ENCODE assay signal across 8 mouse cellular contexts in the genomic region with DNA sequence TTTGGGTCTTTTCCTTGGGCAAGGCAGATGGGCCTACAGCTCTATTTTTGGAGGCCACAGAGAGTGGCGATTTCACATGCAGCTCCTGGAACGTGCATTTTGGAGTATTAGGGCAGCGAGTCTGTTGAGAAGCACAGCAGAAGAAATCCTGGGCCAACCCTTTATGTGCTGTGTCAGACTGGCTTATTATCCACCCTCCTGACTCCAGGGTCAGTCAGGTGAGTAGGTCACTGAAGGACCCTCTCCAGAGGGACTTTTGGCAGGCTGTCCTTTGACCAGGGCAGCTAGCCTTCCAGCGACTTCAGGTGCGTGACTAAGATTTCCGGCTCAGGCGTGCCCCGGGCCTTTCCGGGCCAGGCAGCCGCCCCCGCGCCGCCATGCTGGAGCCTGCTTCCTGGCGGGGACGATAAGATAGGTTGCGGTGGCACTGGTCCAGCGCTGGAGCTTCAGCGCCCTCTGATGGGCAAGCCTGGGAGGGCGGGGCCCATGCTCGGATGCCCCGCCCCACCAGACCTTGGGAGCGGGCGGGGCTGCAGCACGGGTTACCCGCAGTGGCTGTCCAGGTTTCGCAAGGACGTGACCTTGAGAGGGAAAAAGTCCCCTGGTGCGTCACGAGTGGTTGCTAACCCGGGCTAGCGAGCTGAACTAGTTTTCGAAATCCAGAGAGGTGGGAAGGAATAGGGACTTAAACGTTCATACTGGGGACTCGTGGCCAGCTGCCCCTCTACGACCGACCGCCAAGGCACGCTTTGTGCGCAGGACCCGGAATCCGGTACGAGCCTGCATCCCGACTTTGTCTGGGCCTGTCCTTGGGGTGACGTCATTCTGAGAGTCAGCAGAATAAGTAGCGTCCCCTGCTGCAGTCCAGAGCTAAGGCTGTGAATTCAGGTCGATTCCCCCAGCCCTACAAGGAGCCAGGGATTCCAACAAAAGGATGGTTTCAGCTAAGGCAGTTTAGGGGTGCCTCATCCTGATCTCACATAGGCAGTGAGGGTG. TPM values are rescaled to one million over a fixed set of nuclear protein-coding genes. Genes with fewer than 3 reads are reported as not detected.
DNase-seq lines count a peak whose midpoint lies in the region; ATAC-seq lines count a peak whose summit lies in the region.

No protein-coding gene starts in this region.

- no peaks in the 10 kb centered on the region for H3K36me3 ChIP-seq in hindbrain, embryonic 16.5 days (ENCODE audit: control insufficient read depth, insufficient read depth, low read length)

- H3K9ac ChIP-seq in hindbrain, embryonic 16.5 days (ENCODE audit: low read depth, low read length), result peak overlapping the region; percentile 63

- H3K4me3 ChIP-seq in hindbrain, embryonic 16.5 days (ENCODE audit: low read length), result peak overlapping the region; percentile 43

- 19% methylated on average over 31 of the region's 46 CpGs for WGBS in hindbrain, embryonic 16.5 days

- ATAC-seq in hindbrain, embryonic 16.5 days, result peak; percentile 97

- peak overlapping the region; percentile 59 for H3K4me2 ChIP-seq in hindbrain, embryonic 16.5 days (ENCODE audit: low read length)

- no peaks in the 10 kb centered on the region; the same call in 1 of the 2 replicates for H3K27me3 ChIP-seq in hindbrain, embryonic 16.5 days (replicated peaks; ENCODE audit: control insufficient read depth, insufficient read depth, low read length)

- H3K9me3 ChIP-seq in hindbrain, embryonic 16.5 days (ENCODE audit: control insufficient read depth, low read length), result no peaks in the 10 kb centered on the region

- peak; percentile 91 for DNase-seq in T-cell, adult 2 months (ENCODE audit: low spot score)
- peak; percentile 87 to 91 for DNase-seq in cerebellum, postnatal 36 days
- DNase-seq in gastrocnemius, adult 18-20 months (ENCODE audit: low spot score), result peak; percentile 85
- DNase-seq in left cerebral cortex, adult 11 months (ENCODE audit: low spot score), result peak; percentile 81
- DNase-seq in lung, postnatal 36 days, result peak; percentile 91
- DNase-seq in retina, embryonic 14.5 days (ENCODE audit: low spot score), result peak; percentile 90
- peak; percentile 90 to 92 for DNase-seq in thymus, postnatal 36 days

- no peaks in the 10 kb centered on the region for H3K4me1 ChIP-seq in hindbrain, embryonic 16.5 days (ENCODE audit: control insufficient read depth, insufficient read depth, low read depth, low read length)

- peak overlapping the region; percentile 80 for H3K27ac ChIP-seq in hindbrain, embryonic 16.5 days (ENCODE audit: low read depth, low read length)

RNA-seq across cellular contexts. Expression of gene Nyx, which starts 4.3 kb away (rescaled TPM):
- under 1 TPM in 1 of 2 experiments, not detected in 1; 0.07 TPM for total RNA-seq in gastrocnemius, adult 18-20 months (2021)
- 0.24 and 0.27 TPM in 2 replicates for polyA plus RNA-seq in hindbrain, embryonic 16.5 days (2015; fragmentation: Nextera tagmentation; extraction: Ambion mirVana)

Comparison
In these comparisons a context has a peak if more than half of its experiments do, and no peak if none do; other contexts are left out.
1. Peak in every context shown above with its lines: DNase-seq, ATAC-seq, H3K4me3 ChIP-seq and H3K27ac ChIP-seq.